Mouse (Mus musculus): Measurements from ENCODE around the gene Zfyve9. TPM values are rescaled to one million over a fixed set of nuclear protein-coding genes. Genes with fewer than 3 reads are reported as not detected.

The Zfyve9 gene
- polyA plus RNA-seq, 1 experiment from 2014 or later: 5.3 TPM

Other genes starting within 250 kb of the Zfyve9 start
- gene Prpf38a, start 201.5 kb downstream of the Zfyve9 start, polyA plus RNA-seq (2016; fragmentation: Nextera tagmentation; extraction: Ambion mirVana): 130 and 136 TPM in 2 replicates
- 25.0 and 27.1 TPM in 2 replicates for gene Orc1, start 201.4 kb downstream of the Zfyve9 start, polyA plus RNA-seq (2016; fragmentation: Nextera tagmentation; extraction: Ambion mirVana)
- gene Cc2d1b, start 160.9 kb downstream of the Zfyve9 start, polyA plus RNA-seq (2016; fragmentation: Nextera tagmentation; extraction: Ambion mirVana): 23.6 and 27.7 TPM in 2 replicates
- 1.5 and 1.8 TPM in 2 replicates for gene 3110021N24Rik, start 61.1 kb downstream of the Zfyve9 start, polyA plus RNA-seq (2016; fragmentation: Nextera tagmentation; extraction: Ambion mirVana)
- 213 and 218 TPM in 2 replicates for gene Btf3l4, start 52.8 kb upstream of the Zfyve9 start, polyA plus RNA-seq (2016; fragmentation: Nextera tagmentation; extraction: Ambion mirVana)
- 91.5 and 94.5 TPM in 2 replicates for gene Txndc12, start 53.8 kb upstream of the Zfyve9 start, polyA plus RNA-seq (2016; fragmentation: Nextera tagmentation; extraction: Ambion mirVana)
- gene Kti12, start 67.0 kb upstream of the Zfyve9 start, polyA plus RNA-seq (2016; fragmentation: Nextera tagmentation; extraction: Ambion mirVana): 64.1 and 65.3 TPM in 2 replicates
- gene A730015C16Rik, start 67.8 kb upstream of the Zfyve9 start, polyA plus RNA-seq (2016; fragmentation: Nextera tagmentation; extraction: Ambion mirVana): 1.4 and 1.7 TPM in 2 replicates
- gene Rab3b, start 98.3 kb upstream of the Zfyve9 start, polyA plus RNA-seq (2016; fragmentation: Nextera tagmentation; extraction: Ambion mirVana): 17.8 and 19.6 TPM in 2 replicates
- gene Nrd1, start 219.9 kb upstream of the Zfyve9 start, polyA plus RNA-seq (2016; fragmentation: Nextera tagmentation; extraction: Ambion mirVana): 72.9 and 73.1 TPM in 2 replicates

All from forebrain, embryonic 10.5 days (tissue).